Mouse (Mus musculus) ES-E14 (cell line): ENCODE measurements around the gene Batf.

Experiments used
- CHD2 ChIP-seq: IDR thresholded peaks from 2 replicates; pipeline ENCODE4 v1.6.1; 2014; ENCODE audit warnings: mild to moderate bottlenecking, low read depth, low read length, inconsistent platforms
- MAFK ChIP-seq: IDR thresholded peaks from 2 replicates; pipeline ENCODE4 v1.6.1; 2014; ENCODE audit warnings: mild to moderate bottlenecking, low read depth, low read length, inconsistent platforms; ENCODE audit not compliant: insufficient read depth
- ZC3H11A ChIP-seq: IDR thresholded peaks from 2 replicates; pipeline ENCODE4 v1.6.1; 2012; ENCODE audit warnings: low read depth, mild to moderate bottlenecking, inconsistent platforms, low read length, borderline replicate concordance
- ZNF384 ChIP-seq: IDR thresholded peaks from 2 replicates; pipeline ENCODE4 v1.6.1; 2012; ENCODE audit warnings: low read depth, low read length, inconsistent platforms

- TF ChIP-seq ZNF384 (no peak), CHD2 (no peak), MAFK (no peak), ZC3H11A (no peak)
Observed at GRCm38 (mm10) chr12:85667071-85667470, 19.4 kb upstream of the Batf start.
